Mouse (Mus musculus): ENCODE measurements around the gene Tmem191c. TPM values are rescaled to one million over a fixed set of nuclear protein-coding genes. Genes with fewer than 3 reads are reported as not detected.
"Not testable (repeated sequence)": the region's sequence is repeated elsewhere in the genome, so short reads cannot be mapped to it uniquely, and the experiment has no call there.

Gene Tmem191c
- polyA plus RNA-seq (2012; rRNA removed) = 9.3 and 10.6 TPM in 2 replicates

- Histone ChIP-seq H3K4me3 (ENCODE audit: low read depth, low read length) (peak within 1 kb of the TSS; percentile 72), H3K27me3 (ENCODE audit: control insufficient read depth, insufficient read depth, low read length) (peaks cover 5% of the 10 kb centered on the region), H3K27ac (ENCODE audit: insufficient read depth, low read depth, low read length) (no peak within 1 kb of the TSS), H3K4me1 (ENCODE audit: control insufficient read depth, insufficient read depth, insufficient read length, low read length) (peaks cover 10% of the 10 kb centered on the region), H3K36me3 (ENCODE audit: control insufficient read depth, insufficient read depth, low read length) (0 out of 2 replicates have a peak, but pooled peaks cover 3% of the 10 kb centered on the region)
- WGBS = 61% methylated on average over 7 of the region's 7 CpGs
- TF ChIP-seq POLR2A (IDR thresholded peaks at IDR 0.05; ENCODE audit: low read depth, low read length) = no peak
- no peak for TF ChIP-seq CTCF (IDR thresholded peaks at IDR 0.05; ENCODE audit: extremely low read depth, insufficient read length, insufficient replicate concordance, low read depth, low read length)
Observed at GRCm38 (mm10) chr16:17275721-17276120, at the start of gene Tmem191c. TSS of gene Tmem191c (plus strand) at chr16:17276077.

GRCm38 (mm10) chr16:17226496-17226895 is 49.4 kb upstream of the Tmem191c start:
- Histone ChIP-seq H3K27ac (ENCODE audit: insufficient read depth, low read depth, low read length) (no peak overlapping the region), H3K27me3 (ENCODE audit: control insufficient read depth, insufficient read depth, low read length) (no peaks in the 10 kb centered on the region), H3K4me3 (ENCODE audit: low read depth, low read length) (no peak overlapping the region), H3K36me3 (ENCODE audit: control insufficient read depth, insufficient read depth, low read length) (no peaks in the 10 kb centered on the region), H3K4me1 (ENCODE audit: control insufficient read depth, insufficient read depth, insufficient read length, low read length) (no peaks in the 10 kb centered on the region)
- no peak for TF ChIP-seq CTCF (IDR thresholded peaks at IDR 0.05; ENCODE audit: extremely low read depth, insufficient read length, insufficient replicate concordance, low read depth, low read length)
- no peak for TF ChIP-seq POLR2A (IDR thresholded peaks at IDR 0.05; ENCODE audit: low read depth, low read length)

- H3K36me3 ChIP-seq (ENCODE audit: control insufficient read depth, insufficient read depth, low read length); H3K27me3 ChIP-seq (ENCODE audit: control insufficient read depth, insufficient read depth, low read length); H3K27ac ChIP-seq (ENCODE audit: insufficient read depth, low read depth, low read length); H3K4me3 ChIP-seq (ENCODE audit: low read depth, low read length): not testable (repeated sequence)
- 90% methylated on average over 2 of the region's 2 CpGs for WGBS
- peaks cover 14% of the 10 kb centered on the region for H3K4me1 ChIP-seq (ENCODE audit: control insufficient read depth, insufficient read depth, insufficient read length, low read length)
Observed at GRCm38 (mm10) chr16:17231523-17231922, 44.4 kb upstream of the Tmem191c start.

GRCm38 (mm10) chr16:17232794-17233701 is 42.8 kb upstream of the Tmem191c start, which contains the start of gene Hic2:
TSS of gene Hic2 (plus strand) at chr16:17233572.
- Histone ChIP-seq H3K36me3 (ENCODE audit: control insufficient read depth, insufficient read depth, low read length) (no peaks in the 10 kb centered on the region), H3K27ac (ENCODE audit: insufficient read depth, low read depth, low read length) (peak within 1 kb of the TSS; percentile 11), H3K4me3 (ENCODE audit: low read depth, low read length) (peak within 1 kb of the TSS; percentile 89), H3K27me3 (ENCODE audit: control insufficient read depth, insufficient read depth, low read length) (no peaks in the 10 kb centered on the region), H3K4me1 (ENCODE audit: control insufficient read depth, insufficient read depth, insufficient read length, low read length) (peaks cover 20% of the 10 kb centered on the region)
- peak; percentile 87; the same call in 1 of the 2 replicates for TF ChIP-seq POLR2A (IDR thresholded peaks at IDR 0.05; ENCODE audit: low read depth, low read length)
- TF ChIP-seq CTCF (IDR thresholded peaks at IDR 0.05; ENCODE audit: extremely low read depth, insufficient read length, insufficient replicate concordance, low read depth, low read length) = no peak
- WGBS = 7% methylated on average over 55 of the region's 59 CpGs

GRCm38 (mm10) chr16:17233702-17234498 is 42.0 kb upstream of the Tmem191c start:
- no peaks in the 10 kb centered on the region for H3K36me3 ChIP-seq (ENCODE audit: control insufficient read depth, insufficient read depth, low read length)
- peak overlapping the region; percentile 89 for H3K4me3 ChIP-seq (ENCODE audit: low read depth, low read length)
- TF ChIP-seq POLR2A (IDR thresholded peaks at IDR 0.05; ENCODE audit: low read depth, low read length) (no peak), CTCF (IDR thresholded peaks at IDR 0.05; ENCODE audit: extremely low read depth, insufficient read length, insufficient replicate concordance, low read depth, low read length) (no peak)
- WGBS = under 1% methylated on average over 62 of the region's 62 CpGs
- H3K27me3 ChIP-seq (ENCODE audit: control insufficient read depth, insufficient read depth, low read length) = no peaks in the 10 kb centered on the region
- peak overlapping the region; percentile 11 for H3K27ac ChIP-seq (ENCODE audit: insufficient read depth, low read depth, low read length)
- peaks cover 26% of the 10 kb centered on the region for H3K4me1 ChIP-seq (ENCODE audit: control insufficient read depth, insufficient read depth, insufficient read length, low read length)

- 4% methylated on average over 12 of the region's 12 CpGs for WGBS
- H3K27me3 ChIP-seq (ENCODE audit: control insufficient read depth, insufficient read depth, low read length) = no peaks in the 10 kb centered on the region
- peak overlapping the region; percentile 89 for H3K4me3 ChIP-seq (ENCODE audit: low read depth, low read length)
- no peaks in the 10 kb centered on the region for H3K36me3 ChIP-seq (ENCODE audit: control insufficient read depth, insufficient read depth, low read length)
- no peak overlapping the region for H3K27ac ChIP-seq (ENCODE audit: insufficient read depth, low read depth, low read length)
- TF ChIP-seq POLR2A (IDR thresholded peaks at IDR 0.05; ENCODE audit: low read depth, low read length) (no peak), CTCF (IDR thresholded peaks at IDR 0.05; ENCODE audit: extremely low read depth, insufficient read length, insufficient replicate concordance, low read depth, low read length) (no peak)
- H3K4me1 ChIP-seq (ENCODE audit: control insufficient read depth, insufficient read depth, insufficient read length, low read length) = peaks cover 30% of the 10 kb centered on the region
Observed at GRCm38 (mm10) chr16:17234499-17234895, 41.4 kb upstream of the Tmem191c start.

All from small intestine, adult 2 months (tissue).